Mouse (Mus musculus): Measurements from ENCODE around the gene Lrp8. TPM values are rescaled to one million over a fixed set of nuclear protein-coding genes. Genes with fewer than 3 reads are reported as not detected.

The Lrp8 gene
- polyA plus RNA-seq, 1 experiment from 2014 or later, result 0.61 TPM

DNA sequence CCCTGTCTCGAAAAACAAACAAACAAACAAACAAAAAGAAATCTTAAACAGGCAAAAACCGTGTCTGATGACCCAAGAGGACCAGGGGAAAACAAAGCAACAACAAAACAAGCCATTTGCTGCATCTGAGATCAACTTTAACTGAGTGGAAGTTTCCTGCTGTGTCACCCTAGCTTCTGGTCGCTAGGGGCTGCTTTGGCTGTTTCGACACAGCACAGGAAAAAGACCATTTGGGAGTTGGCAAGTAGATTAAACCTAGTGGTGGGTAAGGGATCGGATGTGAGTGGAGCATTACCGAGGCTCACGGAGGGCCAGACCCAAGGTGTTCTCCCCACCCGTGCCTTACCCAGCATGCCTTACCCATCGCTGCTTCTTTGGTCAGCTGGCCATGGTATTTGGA, 104.5 kb downstream of the Lrp8 start:
- TF ChIP-seq CTCF (IDR thresholded peaks at IDR 0.05; ENCODE audit: low read depth), result no peak
- TF ChIP-seq EP300 (IDR thresholded peaks at IDR 0.05; ENCODE audit: low read depth), result no peak
- peaks cover 35% of the 10 kb centered on the region for H3K36me3 ChIP-seq (replicated peaks; ENCODE audit: insufficient read depth, low read length)
- no peak for ATAC-seq

DNA sequence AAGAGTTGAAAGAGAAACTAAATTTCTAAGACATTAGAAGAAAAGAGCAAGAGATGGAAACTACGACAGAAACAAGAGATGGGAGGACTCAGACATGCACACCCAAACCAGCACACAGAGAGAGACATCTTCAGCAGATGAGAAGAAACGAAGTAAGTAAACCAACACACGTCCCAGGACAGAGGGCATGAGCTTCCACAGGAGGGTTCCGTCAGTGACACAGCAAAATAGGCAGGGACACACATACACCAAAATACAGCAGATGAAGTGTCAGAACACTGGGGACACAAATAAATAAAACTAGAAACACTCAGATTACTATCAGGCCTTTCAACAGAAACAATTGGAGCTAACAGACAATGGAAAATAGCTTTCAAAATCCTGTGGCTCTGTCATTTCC, 108.0 kb downstream of the Lrp8 start:
- Histone ChIP-seq H3K27ac (ENCODE audit: low read depth) (no peak overlapping the region), H3K36me3 (replicated peaks; ENCODE audit: insufficient read depth, low read length) (peaks cover 44% of the 10 kb centered on the region), H3K9ac (replicated peaks) (no peak overlapping the region), H3K9me3 (ENCODE audit: low read length) (no peaks in the 10 kb centered on the region), H3K27me3 (ENCODE audit: insufficient read depth, low read length) (no peaks in the 10 kb centered on the region), H3K4me2 (ENCODE audit: low read depth, low read length) (no peak overlapping the region), H3K4me3 (ENCODE audit: low read depth, low read length) (no peak overlapping the region), H3K4me1 (ENCODE audit: insufficient read depth) (no peaks in the 10 kb centered on the region)
- no peak for TF ChIP-seq CTCF (IDR thresholded peaks at IDR 0.05; ENCODE audit: low read depth)
- no peak for TF ChIP-seq EP300 (IDR thresholded peaks at IDR 0.05; ENCODE audit: low read depth)
- WGBS (ENCODE audit: insufficient replicate concordance), result 87% methylated on average over 4 of the region's 4 CpGs
- ATAC-seq (no peak), DNase-seq (no peak)

More for the DNA sequence above, 104.5 kb downstream of the Lrp8 start:
- Histone ChIP-seq H3K9ac (replicated peaks) (no peak overlapping the region), H3K27ac (ENCODE audit: low read depth) (no peak overlapping the region), H3K9me3 (ENCODE audit: low read length) (no peaks in the 10 kb centered on the region), H3K4me1 (ENCODE audit: insufficient read depth) (no peaks in the 10 kb centered on the region), H3K4me2 (ENCODE audit: low read depth, low read length) (no peak overlapping the region), H3K4me3 (ENCODE audit: low read depth, low read length) (no peak overlapping the region), H3K27me3 (ENCODE audit: insufficient read depth, low read length) (no peaks in the 10 kb centered on the region)
- no peak for DNase-seq
- 79% methylated on average over 9 of the region's 9 CpGs for WGBS (ENCODE audit: insufficient replicate concordance)

DNA sequence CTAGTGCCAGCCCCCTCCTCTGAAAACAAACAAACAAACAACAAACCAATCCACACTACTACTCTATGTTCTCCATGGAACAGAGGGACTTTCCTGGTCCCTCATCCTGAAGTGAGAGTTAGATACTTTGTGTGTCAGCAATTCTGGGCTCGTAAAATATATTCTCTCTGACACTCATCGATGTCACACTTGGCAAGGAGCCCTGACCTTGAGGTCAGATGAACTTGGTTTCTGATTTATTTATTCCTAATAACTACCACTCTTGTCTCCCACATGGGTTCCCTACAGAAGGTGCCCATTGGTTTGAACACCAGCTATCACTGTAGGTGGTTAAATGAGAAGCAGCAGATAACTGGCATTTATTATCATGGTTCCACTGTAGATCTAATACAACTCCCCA, 118.3 kb downstream of the Lrp8 start:
- peak; percentile 33 for DNase-seq
- 45% methylated on average over 2 of the region's 2 CpGs for WGBS (ENCODE audit: insufficient replicate concordance)

DNA sequence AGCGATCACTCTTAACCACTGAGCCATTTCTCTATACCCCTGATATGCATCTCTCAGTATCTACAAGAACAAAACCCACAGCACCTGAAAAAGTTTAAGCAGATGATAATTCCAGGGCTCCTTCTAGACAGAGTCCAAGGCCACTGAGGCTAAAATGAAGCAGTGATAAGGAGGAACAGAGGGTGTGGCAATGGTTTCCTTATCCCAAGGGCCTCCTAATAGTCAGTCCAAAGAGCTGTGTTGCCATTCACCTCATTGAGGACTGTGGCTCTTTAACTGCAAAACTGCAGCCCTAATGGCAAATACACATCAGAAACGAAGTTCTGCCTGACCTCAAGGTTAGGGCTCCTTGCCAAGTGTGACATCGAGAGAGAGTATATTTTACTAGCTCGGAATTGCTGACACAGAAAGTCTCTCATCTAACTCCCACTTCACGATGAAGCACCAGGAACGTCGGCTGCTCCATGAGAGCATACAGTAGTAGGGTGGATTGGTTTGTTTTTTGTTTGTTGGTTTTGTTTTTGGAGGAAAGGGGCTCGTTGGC, 119.2 kb downstream of the Lrp8 start:
- H3K4me1 ChIP-seq (ENCODE audit: insufficient read depth), result peaks cover 28% of the 10 kb centered on the region
- H3K4me3 ChIP-seq (ENCODE audit: low read depth, low read length), result peak overlapping the region; percentile 80; the same call in 1 of the 2 replicates
- TF ChIP-seq CTCF (IDR thresholded peaks at IDR 0.05; ENCODE audit: low read depth) (no peak), EP300 (IDR thresholded peaks at IDR 0.05; ENCODE audit: low read depth) (no peak)
- peak overlapping the region; percentile 85 for H3K27ac ChIP-seq (ENCODE audit: low read depth)
- H3K9me3 ChIP-seq (ENCODE audit: low read length), result no peaks in the 10 kb centered on the region
- WGBS (ENCODE audit: insufficient replicate concordance), result 58% methylated on average over 8 of the region's 8 CpGs
- H3K4me2 ChIP-seq (ENCODE audit: low read depth, low read length), result peak overlapping the region; percentile 85
- peak; percentile 73 for DNase-seq
- no peaks in the 10 kb centered on the region for H3K27me3 ChIP-seq (ENCODE audit: insufficient read depth, low read length)
- peak; percentile 19 for ATAC-seq
- H3K36me3 ChIP-seq (replicated peaks; ENCODE audit: insufficient read depth, low read length), result no peaks in the 10 kb centered on the region
- peak overlapping the region; percentile 92; the same call in 1 of the 2 replicates for H3K9ac ChIP-seq (replicated peaks)

More for the DNA sequence above, 118.3 kb downstream of the Lrp8 start:
- H3K4me3 ChIP-seq (ENCODE audit: low read depth, low read length), result no peak overlapping the region
- H3K27me3 ChIP-seq (ENCODE audit: insufficient read depth, low read length), result no peaks in the 10 kb centered on the region
- ATAC-seq, result no peak
- TF ChIP-seq EP300 (IDR thresholded peaks at IDR 0.05; ENCODE audit: low read depth) (no peak), CTCF (IDR thresholded peaks at IDR 0.05; ENCODE audit: low read depth) (no peak)
- no peak overlapping the region for H3K9ac ChIP-seq (replicated peaks)
- H3K4me1 ChIP-seq (ENCODE audit: insufficient read depth), result peaks cover 28% of the 10 kb centered on the region
- 0 out of 2 replicates have a peak overlapping the region, but pooled peaks have one; percentile 85 for H3K27ac ChIP-seq (ENCODE audit: low read depth)
- no peak overlapping the region for H3K4me2 ChIP-seq (ENCODE audit: low read depth, low read length)
- H3K36me3 ChIP-seq (replicated peaks; ENCODE audit: insufficient read depth, low read length), result no peaks in the 10 kb centered on the region
- no peaks in the 10 kb centered on the region for H3K9me3 ChIP-seq (ENCODE audit: low read length)

DNA sequence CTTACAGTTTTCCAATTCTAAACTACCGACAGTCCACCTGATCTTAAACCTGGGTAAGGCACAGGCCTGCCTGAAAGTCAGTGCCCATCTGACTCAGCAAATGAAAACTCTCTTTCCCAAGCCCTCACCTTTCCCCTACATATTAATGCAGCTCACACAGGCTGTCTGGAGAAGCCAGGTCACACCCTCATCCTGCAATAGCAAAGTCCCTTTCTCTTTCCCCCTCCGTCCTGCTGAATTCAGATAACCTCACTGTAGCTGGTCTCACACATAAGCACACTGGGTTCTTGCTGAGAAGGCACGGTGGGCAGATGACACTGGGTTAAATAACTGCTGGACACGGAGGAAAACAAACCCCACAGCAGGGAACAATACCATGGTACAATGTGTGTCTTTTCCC, 119.9 kb downstream of the Lrp8 start:
- H3K9ac ChIP-seq (replicated peaks), result peak overlapping the region; percentile 92

DNA sequence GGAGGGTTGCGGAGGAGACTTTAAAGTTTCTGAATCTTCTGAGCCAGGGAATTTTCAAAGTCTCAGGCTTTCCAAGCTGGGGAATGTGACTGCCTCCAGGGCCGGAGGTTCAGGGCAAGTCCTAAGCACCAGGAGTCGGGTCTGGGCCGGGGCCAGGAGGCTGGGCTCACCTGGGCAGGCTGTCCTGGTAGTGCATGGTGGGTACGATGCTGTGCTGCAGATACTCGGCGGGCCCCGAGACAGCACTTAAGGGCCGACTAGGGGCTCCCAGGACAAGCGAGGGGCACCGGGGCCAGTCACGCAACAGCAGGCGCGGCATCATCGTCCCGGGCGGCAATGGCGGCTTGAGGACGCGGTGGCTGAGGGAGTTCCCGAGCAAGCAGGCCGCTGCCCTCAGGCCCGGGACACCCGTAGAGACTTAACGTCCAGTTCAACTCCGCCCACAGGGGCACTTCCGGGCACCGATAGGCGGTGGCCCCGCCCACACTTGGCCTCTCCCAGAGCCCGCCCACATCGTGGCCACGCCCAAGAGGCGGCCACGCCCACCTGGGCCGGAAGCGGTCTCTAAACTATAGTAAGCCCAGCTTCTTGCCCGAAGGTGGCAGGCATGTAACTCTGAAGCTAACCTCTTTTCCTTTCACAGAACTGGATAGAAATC, 121.2 kb downstream of the Lrp8 start, which contains the start of gene Cpt2:
Cpt2 (minus strand) TSS at position 466 of the 658 bp plus-strand sequence.
- no peaks in the 10 kb centered on the region for H3K9me3 ChIP-seq (ENCODE audit: low read length)
- H3K9ac ChIP-seq (replicated peaks), result peak within 1 kb of the TSS; percentile 92
- DNase-seq (peak; percentile 99), ATAC-seq (peak; percentile 92)
- no peaks in the 10 kb centered on the region for H3K27me3 ChIP-seq (ENCODE audit: insufficient read depth, low read length)
- TF ChIP-seq CTCF (IDR thresholded peaks at IDR 0.05; ENCODE audit: low read depth) (peak; percentile 57), EP300 (IDR thresholded peaks at IDR 0.05; ENCODE audit: low read depth) (0 out of 2 replicates have a peak, but pooled peaks have one; percentile 57)
- peak within 1 kb of the TSS; percentile 85 for H3K27ac ChIP-seq (ENCODE audit: low read depth)
- H3K36me3 ChIP-seq (replicated peaks; ENCODE audit: insufficient read depth, low read length), result no peaks in the 10 kb centered on the region
- H3K4me3 ChIP-seq (ENCODE audit: low read depth, low read length), result peak within 1 kb of the TSS; percentile 80
- H3K4me1 ChIP-seq (ENCODE audit: insufficient read depth), result peaks cover 28% of the 10 kb centered on the region
- 1% methylated on average over 38 of the region's 38 CpGs for WGBS (ENCODE audit: insufficient replicate concordance)
- H3K4me2 ChIP-seq (ENCODE audit: low read depth, low read length), result peak within 1 kb of the TSS; percentile 85

More for the DNA sequence above, 119.9 kb downstream of the Lrp8 start:
- peaks cover 28% of the 10 kb centered on the region for H3K4me1 ChIP-seq (ENCODE audit: insufficient read depth)
- H3K9me3 ChIP-seq (ENCODE audit: low read length), result no peaks in the 10 kb centered on the region
- DNase-seq (peak; percentile 35), ATAC-seq (peak; percentile 66)
- WGBS (ENCODE audit: insufficient replicate concordance), result 25% methylated on average over 4 of the region's 4 CpGs
- TF ChIP-seq CTCF (IDR thresholded peaks at IDR 0.05; ENCODE audit: low read depth) (no peak), EP300 (IDR thresholded peaks at IDR 0.05; ENCODE audit: low read depth) (no peak)
- H3K36me3 ChIP-seq (replicated peaks; ENCODE audit: insufficient read depth, low read length), result no peaks in the 10 kb centered on the region
- H3K27ac ChIP-seq (ENCODE audit: low read depth), result peak overlapping the region; percentile 85
- no peaks in the 10 kb centered on the region for H3K27me3 ChIP-seq (ENCODE audit: insufficient read depth, low read length)
- H3K4me3 ChIP-seq (ENCODE audit: low read depth, low read length), result peak overlapping the region; percentile 80
- peak overlapping the region; percentile 85 for H3K4me2 ChIP-seq (ENCODE audit: low read depth, low read length)
